Mouse (Mus musculus) monocyte, adult 2 months (primary cell): ENCODE data around the gene Pld2.

Experiments used
- DNase-seq, 2 experiments: peaks; one replicate each; pipeline ENCODE4 v3.0.0; 2022; ENCODE audit warnings: low spot score in 2 of 2, low read depth in 1 of 2

Pld2 gene

GRCm38 (mm10) chr11:70577201-70577600, 37.3 kb downstream of the Pld2 start:
- no peak for DNase-seq

- DNase-seq, result no peak
Measured at GRCm38 (mm10) chr11:70578962-70579361, 39.1 kb downstream of the Pld2 start.

GRCm38 (mm10) chr11:70579710-70580357, 40.0 kb downstream of the Pld2 start:
- no peak for DNase-seq

GRCm38 (mm10) chr11:70580358-70580720, 40.5 kb downstream of the Pld2 start:
- DNase-seq, result no peak

- DNase-seq, result no peak
Measured at GRCm38 (mm10) chr11:70580921-70581320, 41.1 kb downstream of the Pld2 start.

GRCm38 (mm10) chr11:70582196-70582595, 42.3 kb downstream of the Pld2 start:
- no peak for DNase-seq

- DNase-seq, result no peak
Measured at GRCm38 (mm10) chr11:70583022-70583714, 43.3 kb downstream of the Pld2 start.

GRCm38 (mm10) chr11:70583775-70584174, 43.9 kb downstream of the Pld2 start:
- no peak for DNase-seq

- DNase-seq, result no peak
Measured at GRCm38 (mm10) chr11:70585457-70585856, 45.6 kb downstream of the Pld2 start.

GRCm38 (mm10) chr11:70586261-70586660, 46.4 kb downstream of the Pld2 start:
- DNase-seq, result no peak

- no peak for DNase-seq
Measured at GRCm38 (mm10) chr11:70586954-70587353, 47.1 kb downstream of the Pld2 start.

- DNase-seq, result no peak
Measured at GRCm38 (mm10) chr11:70591733-70592132, 51.9 kb downstream of the Pld2 start.

- no peak for DNase-seq
Measured at GRCm38 (mm10) chr11:70594253-70594989, 54.6 kb downstream of the Pld2 start.

- peak in 1 of 2 experiments; percentile 55 for DNase-seq
Measured at GRCm38 (mm10) chr11:70595638-70596037, 55.8 kb downstream of the Pld2 start.

- DNase-seq, result no peak
Measured at GRCm38 (mm10) chr11:70596094-70596493, 56.2 kb downstream of the Pld2 start.

GRCm38 (mm10) chr11:70597301-70597700, 57.4 kb downstream of the Pld2 start:
- DNase-seq, result peak in 1 of 2 experiments; percentile 40

GRCm38 (mm10) chr11:70598451-70598953, 58.6 kb downstream of the Pld2 start:
- no peak for DNase-seq

- DNase-seq, result peak in 1 of 2 experiments; percentile 72
Measured at GRCm38 (mm10) chr11:70605024-70605566, 65.2 kb downstream of the Pld2 start.

- DNase-seq, result no peak
Measured at GRCm38 (mm10) chr11:70606717-70607116, 66.9 kb downstream of the Pld2 start.

GRCm38 (mm10) chr11:70607611-70608010, 67.7 kb downstream of the Pld2 start:
- DNase-seq, result no peak
